Mouse (Mus musculus): Measurements from ENCODE around the gene Plekhh2.

DNA sequence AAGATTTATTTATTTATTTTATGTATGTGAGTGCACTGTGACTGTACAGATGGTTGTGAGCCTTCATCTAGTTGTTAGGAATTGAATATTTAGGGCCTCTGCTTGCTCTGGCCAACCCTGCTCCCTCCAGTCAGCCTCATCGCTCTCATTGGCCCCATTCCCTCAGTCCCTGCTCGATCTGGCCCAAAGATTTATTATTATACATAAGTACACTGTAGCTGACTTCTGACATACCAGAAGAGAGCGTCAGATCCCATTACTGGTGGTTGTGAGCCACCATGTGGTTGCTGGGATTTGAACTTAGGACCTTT lies 145.7 kb downstream of the Plekhh2 start:
- TF ChIP-seq CTCF (conservative IDR thresholded peaks at IDR 0.05; ENCODE audit: low read length) (no peak), NANOG (IDR thresholded peaks at IDR 0.05; ENCODE audit: borderline replicate concordance, low read length) (no peak)
